ENCODE assay signal across 17 mouse cellular contexts in genomic region chr4:102944325-102944724, GRCm38 (mm10). TPM values are rescaled to one million over a fixed set of nuclear protein-coding genes. Genes with fewer than 3 reads are reported as not detected.
DNase-seq lines count a peak whose midpoint lies in the region; ATAC-seq lines count a peak whose summit lies in the region.
"Had no signal": no experiment of that assay in that cellular context is flagged by ENCODE, and none has a peak within 500 bp of the region (broad histone marks: within the 10 kb centered on the region; RNA-seq: fewer than 3 reads in every experiment).

No protein-coding gene starts in this region.

- DNase-seq in heart, adult 11 months, result peak; percentile 4
- DNase-seq in heart, postnatal 10 days, result no peak
- no peak for DNase-seq in gastrocnemius, adult 18-20 months (ENCODE audit: low spot score)
- DNase-seq in layer of hippocampus, postnatal 25 days (ENCODE audit: extremely low spot score in 1 of 2, low spot score in 1 of 2), result no peak
- DNase-seq in liver, result no peak
- DNase-seq: adrenal gland, postnatal 14 days; cerebellum, adult 18-20 months; cerebellum, adult 9-11 months; cerebellum, postnatal 36 days; embryo, embryonic 11 days; gastrocnemius, postnatal 14 days; kidney, adult 2 months had no signal

- ATAC-seq in common myeloid progenitor, adult 5-6 weeks (replicated peaks; ENCODE audit: low read depth, poor library complexity, severe bottlenecking), result peak; percentile 98
- ATAC-seq in megakaryocyte progenitor cell, adult 5-6 weeks (replicated peaks; ENCODE audit: poor library complexity), result peak; percentile 98
- ATAC-seq: forebrain, embryonic 16.5 days; intestine, embryonic 16.5 days had no signal

- intact Hi-C loops in heart, postnatal 10 days (cut with DNase I), result no loop called here

RNA-seq across cellular contexts. Expression of gene Tctex1d1, which starts 34.1 kb away (rescaled TPM):
- under 1 TPM in 1 of 2 experiments, not detected in 1; 0.41 TPM for total RNA-seq in heart, postnatal 10 days (2021)
- 1.6 and 2.1 TPM in 2 replicates for total RNA-seq in common myeloid progenitor, adult 5-6 weeks (2017)
- total RNA-seq in megakaryocyte progenitor cell, adult 5-6 weeks (2015), result 16.7 and 17.0 TPM in 2 replicates
- 10.2 and 15.9 TPM in 2 replicates for total RNA-seq in megakaryocyte progenitor cell, adult 5-6 weeks (2017)
- not detected for total RNA-seq in gastrocnemius, adult 18-20 months (2021)
- under 1 TPM in 1 of 2 experiments, not detected in 1; 0.52 TPM for total RNA-seq in layer of hippocampus, postnatal 25 days (2021)
- total RNA-seq: adrenal gland, postnatal 14 days; ES-E14; gastrocnemius, postnatal 14 days had no signal
